Comparison of ENCODE assay signal across 9 mouse cellular contexts in genomic region chr3:97087326-97087725, GRCm38 (mm10).
DNase-seq lines count a peak whose midpoint lies in the region; ATAC-seq and TF ChIP-seq lines count a peak whose summit lies in the region.
"Had no signal": no experiment of that assay in that cellular context is flagged by ENCODE, and none has a peak within 500 bp of the region (broad histone marks: within the 10 kb centered on the region; RNA-seq: fewer than 3 reads in every experiment).

No protein-coding gene starts in this region.

- H3K4me1 ChIP-seq in hindbrain, embryonic 10.5 days (replicated peaks): 0 out of 2 replicates have a peak, but pooled peaks cover 5% of the 10 kb centered on the region
- H3K4me1 ChIP-seq in hindbrain, embryonic 12.5 days: 0 out of 2 replicates have a peak, but pooled peaks cover 2% of the 10 kb centered on the region
- H3K4me1 ChIP-seq in liver, embryonic 14.5 days (replicated peaks; ENCODE audit: control insufficient read depth in 2 of 2, insufficient read depth in 2 of 2, low read length in 1 of 2): no peaks in the 10 kb centered on the region

- peaks cover 9% of the 10 kb centered on the region; the same call in 1 of the 2 replicates for H3K9me3 ChIP-seq in hindbrain, embryonic 10.5 days
- peaks cover 13% of the 10 kb centered on the region for H3K9me3 ChIP-seq in hindbrain, embryonic 12.5 days (replicated peaks)
- no peaks in the 10 kb centered on the region for H3K9me3 ChIP-seq in liver, embryonic 14.5 days (ENCODE audit: control insufficient read depth, low read length)

- TF ChIP-seq CTCF in liver, embryonic 14.5 days (IDR thresholded peaks at IDR 0.05; ENCODE audit: low read depth): peak; percentile 66

- 72% methylated on average over 4 of the region's 4 CpGs for WGBS in hindbrain, embryonic 10.5 days
- WGBS in hindbrain, embryonic 12.5 days: 73% methylated on average over 4 of the region's 4 CpGs
- WGBS in liver, embryonic 14.5 days (ENCODE audit: insufficient replicate concordance): 38% methylated on average over 4 of the region's 4 CpGs

- ATAC-seq in hindbrain, embryonic 12.5 days (ENCODE audit: low FRiP score): no peak
- ATAC-seq in liver, embryonic 14.5 days (ENCODE audit: insufficient read depth): no peak

- no peak overlapping the region for H3K4me3 ChIP-seq in hindbrain, embryonic 10.5 days
- no peak overlapping the region for H3K4me3 ChIP-seq in hindbrain, embryonic 12.5 days
- no peak overlapping the region for H3K4me3 ChIP-seq in liver, embryonic 14.5 days (ENCODE audit: insufficient read depth in 1 of 2, low read depth in 2 of 2, low read length in 2 of 2)
- H3K4me3 ChIP-seq: myocyte had no signal

- intact Hi-C loops in heart, postnatal 25 days (cut with DNase I): no loop called here

- no peaks in the 10 kb centered on the region for H3K27me3 ChIP-seq in hindbrain, embryonic 10.5 days (ENCODE audit: insufficient read depth, poor library complexity, severe bottlenecking)
- H3K27me3 ChIP-seq in hindbrain, embryonic 12.5 days: no peaks in the 10 kb centered on the region
- H3K27me3 ChIP-seq in liver, embryonic 14.5 days (ENCODE audit: control insufficient read depth, insufficient read depth, low read length): no peaks in the 10 kb centered on the region

- no peaks in the 10 kb centered on the region for H3K36me3 ChIP-seq in hindbrain, embryonic 10.5 days
- no peaks in the 10 kb centered on the region for H3K36me3 ChIP-seq in hindbrain, embryonic 12.5 days
- no peaks in the 10 kb centered on the region for H3K36me3 ChIP-seq in liver, embryonic 14.5 days (replicated peaks; ENCODE audit: control insufficient read depth, insufficient read depth, low read depth)

- DNase-seq in hindbrain, embryonic 10.5 days (ENCODE audit: low spot score): peak; percentile 26
- DNase-seq in B cell, adult 2 months: peak; percentile 68 to 72
- peak; percentile 17 for DNase-seq in adrenal gland, adult 2 months
- DNase-seq in liver, embryonic 14.5 days (ENCODE audit: low read depth in 3 of 3, low spot score in 3 of 3): peak in 2 of 3 experiments; percentile 3 to 4
- peak; percentile 65 for DNase-seq in thymus, postnatal 25 days
- DNase-seq in layer of hippocampus, adult 11-12 months (ENCODE audit: low spot score): no peak
- no peak for DNase-seq in heart, postnatal 25 days (ENCODE audit: low spot score)

- no peak overlapping the region for H3K9ac ChIP-seq in hindbrain, embryonic 12.5 days
- H3K9ac ChIP-seq in liver, embryonic 14.5 days (replicated peaks): no peak overlapping the region

- no peak overlapping the region for H3K27ac ChIP-seq in hindbrain, embryonic 10.5 days
- H3K27ac ChIP-seq in hindbrain, embryonic 12.5 days: no peak overlapping the region
- no peak overlapping the region for H3K27ac ChIP-seq in liver, embryonic 14.5 days

- no peak overlapping the region for H3K4me2 ChIP-seq in hindbrain, embryonic 12.5 days (replicated peaks)
- no peak overlapping the region for H3K4me2 ChIP-seq in liver, embryonic 14.5 days (ENCODE audit: low read depth)

- TF ChIP-seq EP300 in liver, embryonic 14.5 days (IDR thresholded peaks at IDR 0.05; ENCODE audit: low read depth): no peak

Comparison
In these comparisons a context has a peak if more than half of its experiments do, and no peak if none do; other contexts are left out.
1. DNase-seq: peak in hindbrain, embryonic 10.5 days (single experiment), B cell, adult 2 months (2 of 2), adrenal gland, adult 2 months (single experiment), liver, embryonic 14.5 days (2 of 3) and thymus, postnatal 25 days (single experiment); none in layer of hippocampus, adult 11-12 months (single experiment) and heart, postnatal 25 days (single experiment).